Mouse (Mus musculus) erythroblast, embryonic 14.5 days (primary cell): ENCODE results near the gene Trp53bp2. TPM values are rescaled to one million over a fixed set of nuclear protein-coding genes. Genes with fewer than 3 reads are reported as not detected.

Experiments used
- H3K27me3 ChIP-seq: 2 replicates; pipeline ENCODE4 v1.6.1; 2012; ENCODE audit warnings: inconsistent platforms; ENCODE audit not compliant: control insufficient read depth
- H3K36me3 ChIP-seq: 2 replicates; pipeline ENCODE4 v1.6.1; 2012; ENCODE audit warnings: mild to moderate bottlenecking, inconsistent platforms; ENCODE audit not compliant: control insufficient read depth
- H3K4me1 ChIP-seq: 2 replicates; pipeline ENCODE4 v1.6.1; 2012; ENCODE audit warnings: inconsistent platforms; ENCODE audit not compliant: control insufficient read depth
- H3K4me3 ChIP-seq: replicated peaks from 2 replicates; pipeline ENCODE3; 2012; ENCODE audit warnings: moderate library complexity, mild to moderate bottlenecking, inconsistent platforms
- H3K9me3 ChIP-seq: 2 replicates; pipeline ENCODE4 v1.6.1; 2012; ENCODE audit warnings: low read length, inconsistent platforms, mixed read lengths; ENCODE audit not compliant: control insufficient read depth
- GATA1 ChIP-seq: IDR thresholded peaks from 2 replicates; pipeline ENCODE4 v1.6.1; 2012; ENCODE audit warnings: low read length, inconsistent platforms, mixed read lengths
- TAL1 ChIP-seq: IDR thresholded peaks from 3 replicates; pipeline ENCODE4 v1.6.1; 2012; ENCODE audit warnings: low read length, inconsistent platforms, mixed read lengths
- polyA plus RNA-seq: library from polyadenylated mRNA; stranded (reverse); fragments of >175 nt; gene quantifications from 2 replicates; pipeline ENCODE4 v1.2.3, GENCODE M21; 2012

Gene Trp53bp2
- polyA plus RNA-seq, 1 experiment, result 0.09 TPM

DNA sequence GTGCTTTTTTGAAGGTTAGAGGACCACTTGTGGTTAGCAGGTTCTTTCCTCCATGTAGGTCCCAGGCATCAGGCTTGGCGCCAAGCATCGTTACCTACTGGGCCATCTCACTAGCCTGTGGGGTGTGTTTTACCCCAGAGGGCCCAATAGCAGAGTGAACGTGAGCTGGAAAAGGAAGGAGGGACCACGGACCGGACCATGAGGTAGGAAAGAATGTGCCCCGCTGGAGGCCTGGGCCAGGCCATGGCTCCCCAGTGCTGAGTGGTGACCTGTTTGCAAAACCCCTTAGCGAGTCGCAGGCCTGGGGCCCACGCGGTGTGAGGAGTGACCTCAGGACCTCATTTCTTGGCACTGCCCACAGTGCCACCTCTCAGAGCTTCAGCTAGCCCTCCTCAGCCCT is 79.5 kb downstream of the Trp53bp2 start:
- no peak overlapping the region for H3K4me3 ChIP-seq

DNA sequence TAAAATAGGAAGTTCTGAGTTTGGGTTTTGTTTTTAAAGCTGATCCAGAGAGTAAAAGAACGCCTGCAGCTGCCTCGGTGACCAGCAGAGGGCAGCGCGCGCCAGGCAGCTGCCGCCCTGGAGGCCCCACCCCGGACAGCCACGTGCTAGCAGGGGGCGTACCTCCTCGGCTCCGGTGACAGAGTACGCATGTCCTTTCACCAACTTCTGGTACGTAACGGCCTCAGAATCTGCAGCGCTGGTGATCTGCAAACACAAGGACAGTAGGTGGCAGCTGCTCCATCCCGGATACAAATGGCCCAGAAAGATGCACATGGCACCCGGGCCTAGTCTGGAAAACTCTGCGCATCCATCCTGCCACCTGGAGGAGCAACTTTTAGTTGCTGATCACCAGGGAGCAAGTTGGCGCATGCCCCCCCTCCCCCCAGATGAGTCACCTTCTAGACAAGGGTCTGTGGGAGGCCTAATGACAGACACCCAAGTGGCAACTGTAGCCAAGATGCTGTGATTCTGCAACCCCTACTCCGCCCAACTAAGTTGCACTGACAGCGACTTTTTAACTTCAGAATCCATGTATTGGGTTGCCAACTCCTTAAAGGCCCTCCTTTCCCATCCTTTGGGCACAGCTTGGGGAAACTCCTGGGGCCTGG is 81.0 kb downstream of the Trp53bp2 start:
- Histone ChIP-seq H3K4me1 (peaks cover 4% of the 10 kb centered on the region), H3K4me3 (no peak overlapping the region), H3K9me3 (no peaks in the 10 kb centered on the region), H3K36me3 (no peaks in the 10 kb centered on the region; the same call in 1 of the 2 replicates), H3K27me3 (no peaks in the 10 kb centered on the region)
- TF ChIP-seq GATA1 (no peak), TAL1 (no peak)

More for the DNA sequence above, 79.5 kb downstream of the Trp53bp2 start:
- no peaks in the 10 kb centered on the region for H3K27me3 ChIP-seq
- peaks cover 4% of the 10 kb centered on the region for H3K4me1 ChIP-seq
- no peak for TF ChIP-seq GATA1
- TF ChIP-seq TAL1, result no peak
- H3K36me3 ChIP-seq, result no peaks in the 10 kb centered on the region; the same call in 1 of the 2 replicates
- H3K9me3 ChIP-seq, result no peaks in the 10 kb centered on the region

DNA sequence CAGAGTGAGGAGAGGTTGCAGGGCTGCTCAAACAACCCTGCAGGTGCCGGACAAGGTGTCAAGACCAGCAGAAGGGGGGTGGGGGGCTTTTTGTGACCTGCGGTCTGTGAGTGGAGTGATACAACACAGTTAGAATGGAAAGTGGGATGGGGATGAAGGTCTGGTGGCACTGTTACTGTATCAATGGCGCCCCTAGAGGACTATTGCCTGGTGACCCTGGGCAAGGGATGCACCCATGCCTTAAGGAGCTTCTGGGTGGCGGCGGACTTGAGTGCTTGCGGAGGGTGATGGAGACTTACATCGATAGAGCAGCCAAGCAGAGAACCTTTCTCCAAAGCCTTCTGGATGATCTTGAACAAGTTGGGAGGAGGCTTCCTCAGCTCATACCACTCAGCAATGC is 81.6 kb downstream of the Trp53bp2 start:
- no peaks in the 10 kb centered on the region for H3K9me3 ChIP-seq
- no peak for TF ChIP-seq TAL1
- no peak for TF ChIP-seq GATA1
- H3K4me1 ChIP-seq, result peaks cover 4% of the 10 kb centered on the region
- H3K27me3 ChIP-seq, result no peaks in the 10 kb centered on the region
- H3K4me3 ChIP-seq, result no peak overlapping the region
- H3K36me3 ChIP-seq, result no peaks in the 10 kb centered on the region; the same call in 1 of the 2 replicates

DNA sequence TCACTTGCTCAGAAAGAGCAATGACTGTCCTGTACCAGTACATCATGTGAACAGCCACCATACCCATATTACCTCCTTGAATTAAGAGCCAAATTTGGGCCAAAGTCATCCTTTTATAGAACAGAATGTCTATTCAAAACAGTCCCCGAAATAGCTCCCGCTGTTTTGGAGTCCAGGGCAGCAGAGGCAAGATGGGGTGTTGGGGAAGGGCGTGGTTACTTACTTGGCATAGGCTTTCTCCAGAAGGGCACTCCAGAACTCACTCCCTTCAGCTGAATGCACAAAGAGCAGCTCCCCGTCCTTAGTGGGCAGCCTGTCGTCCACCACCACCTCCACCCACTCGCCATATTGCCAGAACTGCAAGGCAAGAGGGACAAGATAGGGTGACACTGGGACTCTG is 82.9 kb downstream of the Trp53bp2 start:
- H3K36me3 ChIP-seq, result no peaks in the 10 kb centered on the region; the same call in 1 of the 2 replicates
- H3K9me3 ChIP-seq, result no peaks in the 10 kb centered on the region
- no peak for TF ChIP-seq GATA1
- no peak for TF ChIP-seq TAL1
- H3K27me3 ChIP-seq, result no peaks in the 10 kb centered on the region
- peaks cover 4% of the 10 kb centered on the region for H3K4me1 ChIP-seq
- H3K4me3 ChIP-seq, result no peak overlapping the region

DNA sequence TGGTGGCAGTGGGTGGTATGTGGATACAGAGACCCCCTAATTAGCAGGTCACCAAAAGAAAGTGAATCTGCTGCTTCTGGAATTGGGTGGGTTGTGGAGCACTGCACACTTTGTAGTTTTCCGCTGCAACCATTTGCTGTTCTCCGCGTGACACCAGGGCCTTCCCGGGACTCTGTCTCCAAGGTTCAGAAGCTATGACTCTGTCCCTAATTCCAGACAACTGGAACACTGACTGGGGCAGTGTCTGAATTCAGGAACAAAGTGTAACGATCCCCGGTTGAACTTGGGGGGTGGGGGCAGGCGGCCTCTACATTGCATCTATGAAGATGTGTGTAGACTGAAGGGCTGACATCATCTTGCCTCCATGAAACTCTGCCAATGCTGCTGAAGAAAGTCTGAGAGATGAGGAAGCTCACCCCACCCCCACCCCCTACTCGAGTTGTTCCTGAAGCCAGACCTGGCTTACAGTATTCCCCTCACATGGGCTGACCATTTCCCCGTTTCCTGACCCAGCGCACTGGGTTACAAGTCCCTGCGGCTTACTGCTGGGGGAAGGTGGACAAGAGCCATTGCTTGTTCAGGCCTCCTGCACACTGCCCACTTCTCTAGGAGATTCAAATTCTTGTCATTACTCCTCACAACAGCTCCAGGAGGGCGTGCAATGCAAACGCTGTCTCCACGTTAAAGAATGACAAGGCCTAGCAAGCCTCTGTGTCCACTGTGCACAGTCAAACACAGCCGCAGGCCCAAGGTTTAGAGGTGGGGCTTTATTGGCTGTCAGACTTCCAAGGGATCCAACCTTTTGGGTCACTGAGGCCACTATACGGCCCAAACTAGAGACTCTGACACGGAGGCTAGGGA is 85.5 kb downstream of the Trp53bp2 start:
- TF ChIP-seq GATA1 (no peak), TAL1 (no peak)
- no peaks in the 10 kb centered on the region for H3K27me3 ChIP-seq
- peaks cover 4% of the 10 kb centered on the region for H3K4me1 ChIP-seq
- H3K4me3 ChIP-seq, result no peak overlapping the region
- H3K9me3 ChIP-seq, result no peaks in the 10 kb centered on the region
- no peaks in the 10 kb centered on the region; the same call in 1 of the 2 replicates for H3K36me3 ChIP-seq

DNA sequence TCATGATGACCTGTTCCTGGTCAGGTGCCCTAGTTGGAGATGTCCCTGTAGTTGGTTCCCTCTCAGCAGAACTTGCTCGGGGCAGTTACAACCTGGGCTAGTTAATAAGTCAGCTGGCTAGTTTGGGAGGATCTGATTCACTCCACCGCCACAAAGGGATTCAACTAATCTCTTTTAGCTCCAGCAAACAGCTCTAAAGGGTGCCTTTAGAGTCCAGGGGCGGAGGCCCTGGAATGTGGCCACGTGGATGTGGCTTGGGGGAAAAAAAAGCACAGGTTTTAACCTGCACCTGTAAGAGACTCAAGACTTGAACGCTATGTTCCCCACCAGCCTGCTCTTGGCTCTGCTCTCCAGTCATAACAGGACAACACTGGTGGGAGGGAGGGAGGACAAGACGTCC is 87.7 kb downstream of the Trp53bp2 start:
- Histone ChIP-seq H3K36me3 (no peaks in the 10 kb centered on the region; the same call in 1 of the 2 replicates), H3K4me3 (no peak overlapping the region), H3K4me1 (no peaks in the 10 kb centered on the region), H3K9me3 (no peaks in the 10 kb centered on the region), H3K27me3 (no peaks in the 10 kb centered on the region)
- TF ChIP-seq TAL1, result no peak
- TF ChIP-seq GATA1, result no peak

DNA sequence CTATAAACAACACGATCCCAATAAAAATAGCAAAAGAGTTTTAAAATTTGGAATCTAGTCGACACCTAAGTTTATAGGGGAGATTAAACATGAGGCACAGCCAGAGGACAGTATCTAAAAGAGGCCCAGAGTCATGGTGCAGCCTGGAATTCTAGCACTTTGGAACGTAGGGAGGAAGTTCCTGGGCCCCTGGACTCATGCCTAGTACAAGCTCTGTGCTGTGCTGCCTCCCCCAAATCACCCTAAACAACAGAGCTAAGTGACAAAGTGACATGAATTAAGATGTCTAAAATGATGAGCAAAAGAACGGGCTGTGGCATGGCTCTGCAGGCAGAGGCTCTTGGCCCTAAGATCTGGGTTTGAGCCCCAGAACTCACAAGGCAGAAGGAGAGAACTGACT is 88.8 kb downstream of the Trp53bp2 start:
- H3K9me3 ChIP-seq, result no peaks in the 10 kb centered on the region
- no peak overlapping the region for H3K4me3 ChIP-seq
- TF ChIP-seq TAL1 (no peak), GATA1 (no peak)
- H3K4me1 ChIP-seq, result no peaks in the 10 kb centered on the region; the same call in 1 of the 2 replicates
- H3K27me3 ChIP-seq, result no peaks in the 10 kb centered on the region
- H3K36me3 ChIP-seq, result no peaks in the 10 kb centered on the region

DNA sequence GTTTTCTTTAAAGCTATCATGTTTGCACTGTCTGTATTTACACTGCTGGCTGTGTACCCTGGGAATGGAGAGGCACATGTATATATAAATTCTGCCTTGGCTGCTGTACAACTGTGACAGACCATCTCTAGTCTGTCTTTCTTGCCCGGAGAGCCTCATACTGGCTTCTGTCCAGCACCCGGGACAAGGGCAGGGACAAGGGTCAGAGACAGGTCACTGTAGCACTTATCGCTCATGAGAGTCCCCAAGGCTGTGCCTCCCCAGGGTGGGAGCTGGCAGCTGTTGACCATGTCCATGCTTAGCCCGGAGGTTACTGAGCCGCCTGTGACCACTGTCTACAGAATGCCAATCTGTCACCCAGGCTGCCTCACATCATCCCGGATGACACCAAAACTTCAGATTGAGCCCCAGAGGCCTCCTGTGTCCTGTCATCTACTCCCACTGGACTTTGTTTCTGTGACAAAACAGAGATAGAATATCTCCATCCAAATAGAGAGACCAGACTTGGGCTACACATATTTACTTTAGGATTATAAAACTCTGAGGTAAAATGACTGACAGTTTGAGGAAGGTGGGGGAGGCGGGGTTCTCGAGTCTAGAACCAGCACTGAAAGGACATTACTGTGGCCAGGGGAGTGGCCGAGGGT is 90.6 kb downstream of the Trp53bp2 start:
- Histone ChIP-seq H3K27me3 (no peaks in the 10 kb centered on the region), H3K9me3 (no peaks in the 10 kb centered on the region), H3K36me3 (no peaks in the 10 kb centered on the region), H3K4me3 (no peak overlapping the region), H3K4me1 (peaks cover 14% of the 10 kb centered on the region)
- TF ChIP-seq GATA1 (no peak), TAL1 (no peak)

DNA sequence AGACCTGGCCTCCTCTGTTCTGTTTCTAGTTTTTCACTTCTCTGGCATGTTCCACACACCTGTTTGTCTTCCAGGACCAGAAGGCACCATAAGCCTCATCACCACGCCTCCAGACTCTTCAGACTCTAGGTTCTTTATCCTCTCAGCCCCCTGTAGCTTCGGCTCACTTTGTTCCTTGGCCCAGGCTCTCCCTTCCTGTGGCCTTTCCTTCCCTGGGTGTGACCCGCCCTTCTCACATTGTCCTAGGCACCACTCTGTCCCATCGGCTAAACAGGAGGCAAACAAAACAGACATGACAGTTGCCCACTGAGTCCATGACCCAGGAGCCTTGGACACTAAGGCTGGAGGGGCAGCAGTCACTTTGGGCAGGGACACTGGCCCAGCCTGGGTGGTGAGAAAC is 91.3 kb downstream of the Trp53bp2 start:
- Histone ChIP-seq H3K9me3 (no peaks in the 10 kb centered on the region), H3K4me3 (no peak overlapping the region), H3K36me3 (no peaks in the 10 kb centered on the region), H3K4me1 (peaks cover 15% of the 10 kb centered on the region), H3K27me3 (no peaks in the 10 kb centered on the region)
- TF ChIP-seq GATA1 (no peak), TAL1 (no peak)
